Mouse (Mus musculus) cortical plate, adult 2 months (tissue): ENCODE results near the gene Scube1.

Experiments used
- CTCF ChIP-seq: fragments of 200-500 bp; IDR thresholded peaks from 2 replicates; pipeline ENCODE4 v1.5.1; 2011; ENCODE audit warnings: mild to moderate bottlenecking, control low read depth, low read length; ENCODE audit not compliant: insufficient read depth; ENCODE audit errors: extremely low read depth
- POLR2A ChIP-seq: fragments of 200-500 bp; IDR thresholded peaks from 2 replicates; pipeline ENCODE4 v1.6.1; 2011; ENCODE audit warnings: mild to moderate bottlenecking, low read length, control low read depth; ENCODE audit not compliant: insufficient read depth; ENCODE audit errors: extremely low read depth

DNA sequence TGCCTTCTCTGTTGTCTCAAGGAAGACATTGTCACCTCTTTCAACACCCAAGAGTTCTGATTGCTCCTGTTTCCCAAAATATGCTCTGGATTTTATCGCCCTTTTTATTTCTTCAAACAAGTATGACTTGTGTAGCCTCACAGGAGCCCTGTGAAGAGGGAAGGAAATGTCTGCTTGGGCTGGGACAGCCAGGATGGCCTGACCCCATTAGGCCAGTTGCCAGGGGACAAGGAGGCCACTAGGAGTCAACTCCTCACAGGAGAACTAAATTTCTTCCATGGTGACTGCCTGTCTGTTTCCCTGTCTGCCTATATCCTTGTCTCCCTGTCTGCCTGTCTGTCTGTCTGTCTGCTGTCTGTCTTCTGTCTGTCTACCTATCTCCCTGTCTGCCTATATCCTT, 17.2 kb upstream of the Scube1 start:
- TF ChIP-seq CTCF (no peak), POLR2A (no peak)
